Mouse (Mus musculus) megakaryocyte, embryonic 14.5 days (primary cell): Measurements from ENCODE around the gene Tspear.
"Not testable (repeated sequence)": the region's sequence is repeated elsewhere in the genome, so short reads cannot be mapped to it uniquely, and the experiment has no call there.

ENCODE experiments used
- FLI1 ChIP-seq: IDR thresholded peaks from 2 replicates; pipeline ENCODE4 v1.6.1; 2012; ENCODE audit warnings: low read length, inconsistent platforms, mixed read lengths
- GATA1 ChIP-seq: IDR thresholded peaks from 3 replicates; pipeline ENCODE4 v1.6.1; 2012; ENCODE audit warnings: mixed read lengths, low read length, inconsistent platforms, borderline replicate concordance

GRCm38 (mm10) chr10:77752312-77752711 is 65.9 kb downstream of the Tspear start:
- TF ChIP-seq GATA1, FLI1: not testable (repeated sequence)
